Mouse (Mus musculus): ENCODE measurements around the gene C1qa. TPM values are rescaled to one million over a fixed set of nuclear protein-coding genes. Genes with fewer than 3 reads are reported as not detected.

C1qa gene
- polyA plus RNA-seq, 1 experiment from 2014 or later: 11.8 TPM

GRCm38 (mm10) chr4:136911804-136912203 lies 13.2 kb upstream of the C1qa start:
- ATAC-seq (ENCODE audit: insufficient read depth, low FRiP score, low TSS enrichment): no peak
- 0 out of 2 replicates have a peak, but pooled peaks cover 8% of the 10 kb centered on the region for H3K27me3 ChIP-seq (ENCODE audit: control insufficient read depth, insufficient read depth, low read length)
- peaks cover 9% of the 10 kb centered on the region for H3K4me1 ChIP-seq (ENCODE audit: control insufficient read depth, insufficient read depth, low read length)
- H3K27ac ChIP-seq (ENCODE audit: low read depth, low read length): no peak overlapping the region
- no peaks in the 10 kb centered on the region for H3K36me3 ChIP-seq (ENCODE audit: control insufficient read depth, insufficient read depth, low read length)
- H3K4me2 ChIP-seq (ENCODE audit: low read depth): no peak overlapping the region
- 39% methylated on average over 9 of the region's 9 CpGs for WGBS
- no peaks in the 10 kb centered on the region for H3K9me3 ChIP-seq (ENCODE audit: control insufficient read depth, low read length)
- H3K4me3 ChIP-seq (ENCODE audit: low read depth, low read length): no peak overlapping the region
- H3K9ac ChIP-seq (ENCODE audit: low read length): no peak overlapping the region
- no peak for DNase-seq (ENCODE audit: low spot score)

DNA sequence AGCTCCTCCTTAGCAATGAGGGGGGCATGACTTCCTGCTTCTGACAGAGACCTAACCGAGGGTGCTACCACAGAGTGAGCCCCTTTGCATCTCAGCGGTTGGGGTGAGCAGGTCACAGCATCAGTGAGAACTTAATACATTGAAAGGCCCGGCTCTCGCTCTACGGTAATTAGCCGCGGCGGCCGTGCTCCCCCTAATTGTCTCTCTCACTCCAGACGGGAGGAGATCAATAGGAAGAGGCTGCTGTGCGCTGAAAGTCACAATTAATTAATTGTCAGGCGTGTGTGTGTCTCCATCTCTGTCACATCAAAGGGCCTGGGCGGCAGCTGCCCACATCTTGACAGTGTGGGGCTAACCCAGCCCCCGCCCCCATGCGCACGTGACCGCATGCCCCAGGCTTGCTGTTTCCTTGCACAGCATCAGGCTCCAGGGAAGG lies 12.6 kb upstream of the C1qa start:
- Histone ChIP-seq H3K4me1 (ENCODE audit: control insufficient read depth, insufficient read depth, low read length) (peaks cover 9% of the 10 kb centered on the region), H3K4me2 (ENCODE audit: low read depth) (no peak overlapping the region), H3K9me3 (ENCODE audit: control insufficient read depth, low read length) (no peaks in the 10 kb centered on the region), H3K9ac (ENCODE audit: low read length) (no peak overlapping the region), H3K4me3 (ENCODE audit: low read depth, low read length) (no peak overlapping the region), H3K36me3 (ENCODE audit: control insufficient read depth, insufficient read depth, low read length) (no peaks in the 10 kb centered on the region), H3K27ac (ENCODE audit: low read depth, low read length) (no peak overlapping the region), H3K27me3 (ENCODE audit: control insufficient read depth, insufficient read depth, low read length) (peaks cover 11% of the 10 kb centered on the region)
- ATAC-seq (ENCODE audit: insufficient read depth, low FRiP score, low TSS enrichment) (peak; percentile 50; the same call in 1 of the 2 replicates), DNase-seq (ENCODE audit: low spot score) (peak; percentile 70)
- WGBS: 2% methylated on average over 17 of the region's 17 CpGs

GRCm38 (mm10) chr4:136907809-136908208 lies 9.2 kb upstream of the C1qa start:
- Histone ChIP-seq H3K27me3 (ENCODE audit: control insufficient read depth, insufficient read depth, low read length) (peaks cover 33% of the 10 kb centered on the region), H3K4me2 (ENCODE audit: low read depth) (no peak overlapping the region), H3K4me3 (ENCODE audit: low read depth, low read length) (no peak overlapping the region), H3K9me3 (ENCODE audit: control insufficient read depth, low read length) (no peaks in the 10 kb centered on the region), H3K36me3 (ENCODE audit: control insufficient read depth, insufficient read depth, low read length) (no peaks in the 10 kb centered on the region), H3K27ac (ENCODE audit: low read depth, low read length) (no peak overlapping the region), H3K9ac (ENCODE audit: low read length) (no peak overlapping the region), H3K4me1 (ENCODE audit: control insufficient read depth, insufficient read depth, low read length) (peaks cover 12% of the 10 kb centered on the region)
- ATAC-seq (ENCODE audit: insufficient read depth, low FRiP score, low TSS enrichment) (no peak), DNase-seq (ENCODE audit: low spot score) (no peak)

DNA sequence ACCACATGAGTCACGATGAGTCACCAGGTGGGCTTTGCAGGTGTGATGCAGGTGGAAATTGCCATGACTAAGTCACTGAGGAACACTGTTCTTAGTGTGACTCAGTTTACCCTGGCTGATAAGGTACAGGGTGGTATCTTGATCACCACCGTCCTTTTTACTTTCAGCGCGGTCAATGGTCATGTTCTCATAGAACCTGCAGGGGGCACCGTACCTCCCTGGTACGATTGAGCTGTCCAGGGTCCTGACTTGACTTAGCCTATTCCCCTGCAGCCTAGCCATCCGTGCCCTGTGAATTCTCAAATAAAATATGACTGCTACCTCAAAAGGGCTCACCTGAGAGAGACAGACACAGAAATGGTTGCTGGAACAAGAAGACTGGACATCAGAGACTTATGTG lies 8.4 kb upstream of the C1qa start:
- Histone ChIP-seq H3K27me3 (ENCODE audit: control insufficient read depth, insufficient read depth, low read length) (peaks cover 28% of the 10 kb centered on the region), H3K36me3 (ENCODE audit: control insufficient read depth, insufficient read depth, low read length) (no peaks in the 10 kb centered on the region), H3K27ac (ENCODE audit: low read depth, low read length) (no peak overlapping the region), H3K9me3 (ENCODE audit: control insufficient read depth, low read length) (no peaks in the 10 kb centered on the region), H3K4me3 (ENCODE audit: low read depth, low read length) (no peak overlapping the region), H3K9ac (ENCODE audit: low read length) (no peak overlapping the region), H3K4me2 (ENCODE audit: low read depth) (no peak overlapping the region), H3K4me1 (ENCODE audit: control insufficient read depth, insufficient read depth, low read length) (peaks cover 12% of the 10 kb centered on the region)
- 13% methylated on average over 7 of the region's 7 CpGs for WGBS
- ATAC-seq (ENCODE audit: insufficient read depth, low FRiP score, low TSS enrichment) (no peak), DNase-seq (ENCODE audit: low spot score) (peak; percentile 62)

- DNase-seq (ENCODE audit: low spot score) (no peak), ATAC-seq (ENCODE audit: insufficient read depth, low FRiP score, low TSS enrichment) (no peak)
- Histone ChIP-seq H3K4me2 (ENCODE audit: low read depth) (peak overlapping the region; percentile 12; the same call in 1 of the 2 replicates), H3K9me3 (ENCODE audit: control insufficient read depth, low read length) (no peaks in the 10 kb centered on the region), H3K4me3 (ENCODE audit: low read depth, low read length) (peak overlapping the region; percentile 4; the same call in 1 of the 2 replicates), H3K36me3 (ENCODE audit: control insufficient read depth, insufficient read depth, low read length) (no peaks in the 10 kb centered on the region), H3K27me3 (ENCODE audit: control insufficient read depth, insufficient read depth, low read length) (peaks cover 26% of the 10 kb centered on the region), H3K9ac (ENCODE audit: low read length) (no peak overlapping the region), H3K27ac (ENCODE audit: low read depth, low read length) (no peak overlapping the region), H3K4me1 (ENCODE audit: control insufficient read depth, insufficient read depth, low read length) (peaks cover 3% of the 10 kb centered on the region; the same call in 1 of the 2 replicates)
- WGBS: 2% methylated on average over 22 of the region's 23 CpGs
Observed at GRCm38 (mm10) chr4:136904767-136905539, 6.3 kb upstream of the C1qa start.

- Histone ChIP-seq H3K4me3 (ENCODE audit: low read depth, low read length) (no peak overlapping the region), H3K4me1 (ENCODE audit: control insufficient read depth, insufficient read depth, low read length) (no peaks in the 10 kb centered on the region), H3K4me2 (ENCODE audit: low read depth) (no peak overlapping the region), H3K27ac (ENCODE audit: low read depth, low read length) (no peak overlapping the region), H3K9ac (ENCODE audit: low read length) (no peak overlapping the region), H3K9me3 (ENCODE audit: control insufficient read depth, low read length) (no peaks in the 10 kb centered on the region), H3K27me3 (ENCODE audit: control insufficient read depth, insufficient read depth, low read length) (peaks cover 14% of the 10 kb centered on the region), H3K36me3 (ENCODE audit: control insufficient read depth, insufficient read depth, low read length) (no peaks in the 10 kb centered on the region)
- no peak for DNase-seq (ENCODE audit: low spot score)
- 68% methylated on average over 7 of the region's 7 CpGs for WGBS
- no peak for ATAC-seq (ENCODE audit: insufficient read depth, low FRiP score, low TSS enrichment)
Observed at GRCm38 (mm10) chr4:136899154-136899553, 551 bp upstream of the C1qa start.

DNA sequence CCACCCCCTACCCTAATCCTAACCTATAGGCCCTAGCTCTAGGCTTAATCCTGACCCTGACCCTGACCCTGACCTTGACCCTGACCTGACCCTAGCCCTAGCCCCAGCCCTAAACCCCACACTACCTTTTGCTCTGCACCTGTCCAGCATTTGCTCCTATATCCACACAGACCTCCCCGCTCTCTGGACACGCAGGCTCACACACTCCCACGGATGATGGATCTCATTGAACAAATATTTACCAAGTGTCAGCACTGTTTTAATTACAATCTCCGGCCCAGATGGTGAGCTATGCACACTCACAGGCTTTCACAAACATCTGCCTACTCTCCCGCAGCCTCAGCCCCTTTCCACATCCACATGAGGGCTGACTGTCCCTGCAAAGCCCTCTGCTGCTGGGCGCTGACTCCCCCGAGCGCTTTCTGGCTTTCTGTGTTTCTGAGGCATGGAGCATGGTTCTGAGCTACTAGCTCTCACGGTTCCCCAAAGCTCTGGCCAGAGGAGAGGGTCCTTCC lies 462 bp downstream of the C1qa start:
- no peaks in the 10 kb centered on the region for H3K9me3 ChIP-seq (ENCODE audit: control insufficient read depth, low read length)
- no peak for DNase-seq (ENCODE audit: low spot score)
- H3K27me3 ChIP-seq (ENCODE audit: control insufficient read depth, insufficient read depth, low read length): peaks cover 10% of the 10 kb centered on the region
- no peaks in the 10 kb centered on the region for H3K36me3 ChIP-seq (ENCODE audit: control insufficient read depth, insufficient read depth, low read length)
- no peak overlapping the region for H3K4me3 ChIP-seq (ENCODE audit: low read depth, low read length)
- no peak overlapping the region for H3K9ac ChIP-seq (ENCODE audit: low read length)
- no peak overlapping the region for H3K27ac ChIP-seq (ENCODE audit: low read depth, low read length)
- WGBS: 63% methylated on average over 9 of the region's 9 CpGs
- no peak overlapping the region for H3K4me2 ChIP-seq (ENCODE audit: low read depth)
- ATAC-seq (ENCODE audit: insufficient read depth, low FRiP score, low TSS enrichment): no peak
- no peaks in the 10 kb centered on the region for H3K4me1 ChIP-seq (ENCODE audit: control insufficient read depth, insufficient read depth, low read length)

GRCm38 (mm10) chr4:136896461-136896860 lies 2.1 kb downstream of the C1qa start:
- Histone ChIP-seq H3K4me2 (ENCODE audit: low read depth) (no peak overlapping the region), H3K36me3 (ENCODE audit: control insufficient read depth, insufficient read depth, low read length) (no peaks in the 10 kb centered on the region), H3K4me3 (ENCODE audit: low read depth, low read length) (no peak overlapping the region), H3K27me3 (ENCODE audit: control insufficient read depth, insufficient read depth, low read length) (peaks cover 10% of the 10 kb centered on the region), H3K9me3 (ENCODE audit: control insufficient read depth, low read length) (no peaks in the 10 kb centered on the region), H3K4me1 (ENCODE audit: control insufficient read depth, insufficient read depth, low read length) (no peaks in the 10 kb centered on the region), H3K9ac (ENCODE audit: low read length) (no peak overlapping the region), H3K27ac (ENCODE audit: low read depth, low read length) (no peak overlapping the region)
- WGBS: 35% methylated on average over 10 of the region's 10 CpGs
- no peak for DNase-seq (ENCODE audit: low spot score)
- no peak for ATAC-seq (ENCODE audit: insufficient read depth, low FRiP score, low TSS enrichment)

GRCm38 (mm10) chr4:136895861-136896260 lies 2.7 kb downstream of the C1qa start:
- Histone ChIP-seq H3K36me3 (ENCODE audit: control insufficient read depth, insufficient read depth, low read length) (no peaks in the 10 kb centered on the region), H3K4me3 (ENCODE audit: low read depth, low read length) (no peak overlapping the region), H3K4me2 (ENCODE audit: low read depth) (no peak overlapping the region), H3K27me3 (ENCODE audit: control insufficient read depth, insufficient read depth, low read length) (peaks cover 10% of the 10 kb centered on the region), H3K4me1 (ENCODE audit: control insufficient read depth, insufficient read depth, low read length) (no peaks in the 10 kb centered on the region), H3K9ac (ENCODE audit: low read length) (no peak overlapping the region), H3K27ac (ENCODE audit: low read depth, low read length) (no peak overlapping the region), H3K9me3 (ENCODE audit: control insufficient read depth, low read length) (no peaks in the 10 kb centered on the region)
- DNase-seq (ENCODE audit: low spot score) (no peak), ATAC-seq (ENCODE audit: insufficient read depth, low FRiP score, low TSS enrichment) (no peak)
- WGBS: 5% methylated on average over 14 of the region's 15 CpGs

Measured in neural tube, embryonic 11.5 days (tissue).